Mouse (Mus musculus) hindbrain, embryonic 11.5 days (tissue): ENCODE results near the gene Usp39. TPM values are rescaled to one million over a fixed set of nuclear protein-coding genes. Genes with fewer than 3 reads are reported as not detected.

ENCODE experiments used
- ATAC-seq: fragments of 200-750 bp; cut with Nextera tagmentation; 2 replicates; pipeline ENCODE4 v1.8.0; 2017; ENCODE audit warnings: mild to moderate bottlenecking, moderate TSS enrichment, moderate library complexity; ENCODE audit not compliant: low FRiP score
- DNase-seq: peaks from one replicate; pipeline ENCODE4 v3.0.0-alpha.2; 2015; ENCODE audit warnings: low spot score
- H3K27ac ChIP-seq: fragments of 300-500 bp; sonication (generic); 2 replicates; pipeline ENCODE4 v1.5.1; 2014; ENCODE audit warnings: mild to moderate bottlenecking, low read depth, low read length
- H3K27me3 ChIP-seq: fragments of 300-500 bp; sonication (generic); 2 replicates; pipeline ENCODE4 v1.6.1; 2014; ENCODE audit warnings: mild to moderate bottlenecking, low read length, moderate library complexity, mixed read lengths; ENCODE audit not compliant: control insufficient read depth, insufficient read depth
- H3K36me3 ChIP-seq: fragments of 300-500 bp; sonication (generic); 2 replicates; pipeline ENCODE4 v1.6.1; 2014; ENCODE audit warnings: mild to moderate bottlenecking, low read length, moderate library complexity, mixed read lengths; ENCODE audit not compliant: control insufficient read depth, insufficient read depth
- H3K4me1 ChIP-seq: fragments of 300-500 bp; sonication (generic); replicated peaks from 2 replicates; pipeline ENCODE4 v1.6.1; 2014; ENCODE audit warnings: low read length, mixed read lengths; ENCODE audit not compliant: control insufficient read depth, insufficient read depth
- H3K4me2 ChIP-seq: fragments of 300-500 bp; sonication (generic); replicated peaks from 2 replicates; pipeline ENCODE4 v1.6.1; 2014; ENCODE audit warnings: mild to moderate bottlenecking, low read depth, low read length
- H3K4me3 ChIP-seq: fragments of 300-500 bp; sonication (generic); 2 replicates; pipeline ENCODE4 v1.5.1; 2014; ENCODE audit warnings: low read depth, low read length
- H3K9ac ChIP-seq: fragments of 300-500 bp; sonication (generic); 2 replicates; pipeline ENCODE4 v1.6.1; 2014; ENCODE audit warnings: low read depth, low read length
- H3K9me3 ChIP-seq: fragments of 300-500 bp; sonication (generic); 2 replicates; pipeline ENCODE4 v1.6.1; 2016; ENCODE audit warnings: low read length; ENCODE audit not compliant: control insufficient read depth
- WGBS: fragments of 180-500 bp; shearing (Covaris S2); extraction: QIAGEN DNeasy Blood & Tissue Kit; methylation state at CpG from one replicate; pipeline ENCODE4 v1.1.7; 2014; 5-methylcytosine and 5-hydroxymethylcytosine counted together
- polyA plus RNA-seq: library from polyadenylated mRNA; unstranded; fragments of >200 nt; fragmentation: Nextera tagmentation; extraction: Ambion mirVana; gene quantifications from 2 replicates; pipeline ENCODE4 v1.2.1, GENCODE M21; 2014

The Usp39 gene
- polyA plus RNA-seq, 1 experiment from 2014 or later = 102 TPM

DNA sequence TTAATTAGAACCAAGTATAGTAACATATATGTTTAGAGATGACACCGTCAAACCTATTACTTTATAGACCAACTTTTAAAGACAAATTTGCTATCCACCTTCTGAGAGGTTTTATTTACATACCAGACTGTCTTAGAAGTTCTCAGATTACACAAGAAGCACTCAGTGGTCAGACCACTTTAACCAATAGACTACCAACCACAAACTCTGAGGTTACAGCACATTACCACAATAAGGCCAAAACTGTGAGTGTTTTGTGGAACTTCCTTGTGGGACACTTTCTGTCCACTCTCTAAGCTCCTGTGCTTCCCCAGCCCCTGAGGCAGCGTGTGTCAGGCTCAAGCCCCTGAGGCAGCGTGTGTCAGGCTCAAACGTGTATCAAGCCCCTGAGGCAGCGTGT is 16.0 kb downstream of the Usp39 start:
- Histone ChIP-seq H3K4me3 (no peak overlapping the region), H3K27ac (no peak overlapping the region), H3K36me3 (peaks cover 8% of the 10 kb centered on the region; the same call in 1 of the 2 replicates), H3K4me1 (no peaks in the 10 kb centered on the region), H3K27me3 (no peaks in the 10 kb centered on the region), H3K9me3 (no peaks in the 10 kb centered on the region), H3K9ac (no peak overlapping the region), H3K4me2 (no peak overlapping the region)
- 94% methylated on average over 5 of the region's 5 CpGs for WGBS
- no peak for DNase-seq
- ATAC-seq = no peak

GRCm38 (mm10) chr6:72326274-72326673 is 18.7 kb downstream of the Usp39 start:
- Histone ChIP-seq H3K27me3 (no peaks in the 10 kb centered on the region), H3K4me2 (no peak overlapping the region), H3K9me3 (no peaks in the 10 kb centered on the region), H3K4me3 (no peak overlapping the region), H3K9ac (no peak overlapping the region), H3K4me1 (no peaks in the 10 kb centered on the region), H3K36me3 (peaks cover 14% of the 10 kb centered on the region), H3K27ac (no peak overlapping the region)
- ATAC-seq (no peak), DNase-seq (no peak)
- WGBS = 82% methylated on average over 6 of the region's 6 CpGs

GRCm38 (mm10) chr6:72323786-72324508 is 21.0 kb downstream of the Usp39 start:
- Histone ChIP-seq H3K9ac (no peak overlapping the region), H3K4me3 (no peak overlapping the region), H3K9me3 (no peaks in the 10 kb centered on the region), H3K4me1 (no peaks in the 10 kb centered on the region), H3K27ac (no peak overlapping the region), H3K36me3 (peaks cover 20% of the 10 kb centered on the region), H3K4me2 (no peak overlapping the region), H3K27me3 (no peaks in the 10 kb centered on the region)
- DNase-seq (no peak), ATAC-seq (no peak)
- 88% methylated on average over 6 of the region's 6 CpGs for WGBS

DNA sequence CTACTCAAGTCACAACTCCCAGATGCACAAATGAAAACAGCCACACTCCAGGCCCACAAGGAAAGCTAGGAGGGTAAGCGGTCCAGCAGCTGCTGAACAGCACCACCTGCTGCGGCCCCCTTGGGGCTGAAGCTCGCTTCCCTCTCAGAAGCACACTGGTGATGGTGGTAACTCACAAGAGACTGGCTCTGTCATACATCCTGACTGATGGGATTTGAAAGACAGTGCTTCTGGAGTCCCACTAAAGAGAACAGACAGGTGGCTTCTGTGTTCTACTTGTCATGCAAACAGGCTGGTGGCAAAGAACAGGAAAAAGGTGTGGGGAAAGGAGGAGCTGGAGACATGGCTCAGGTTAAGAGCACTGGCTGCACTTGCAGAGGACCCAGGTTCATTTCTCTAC is 22.0 kb downstream of the Usp39 start:
- ATAC-seq (no peak), DNase-seq (no peak)
- peaks cover 23% of the 10 kb centered on the region for H3K36me3 ChIP-seq
- H3K9ac ChIP-seq = no peak overlapping the region
- H3K4me2 ChIP-seq = no peak overlapping the region
- no peak overlapping the region for H3K27ac ChIP-seq
- 92% methylated on average over 3 of the region's 3 CpGs for WGBS
- H3K9me3 ChIP-seq = no peaks in the 10 kb centered on the region
- no peaks in the 10 kb centered on the region for H3K4me1 ChIP-seq
- no peaks in the 10 kb centered on the region for H3K27me3 ChIP-seq
- no peak overlapping the region for H3K4me3 ChIP-seq

DNA sequence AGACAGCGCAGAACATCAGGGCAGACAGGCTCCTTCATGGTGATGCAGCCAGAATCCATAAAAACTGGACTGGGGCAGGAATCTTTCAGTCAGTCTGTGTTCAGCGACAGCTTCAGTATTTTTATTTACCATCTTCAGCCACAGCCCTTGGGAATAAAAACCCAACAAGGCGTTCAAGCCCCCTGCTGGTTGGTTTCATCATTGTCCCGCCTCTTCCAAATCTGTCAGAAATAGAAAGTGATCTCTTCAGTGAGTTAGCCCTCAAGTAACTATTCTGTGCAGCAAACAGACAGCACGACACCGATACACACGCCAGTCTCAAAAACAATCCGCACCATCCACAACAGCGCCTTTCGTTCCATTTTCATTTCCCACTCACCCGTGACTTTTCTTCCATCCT is 26.0 kb downstream of the Usp39 start:
- WGBS = 86% methylated on average over 11 of the region's 11 CpGs
- H3K4me3 ChIP-seq = no peak overlapping the region
- H3K4me1 ChIP-seq = no peaks in the 10 kb centered on the region
- no peaks in the 10 kb centered on the region for H3K27me3 ChIP-seq
- H3K9ac ChIP-seq = no peak overlapping the region
- no peaks in the 10 kb centered on the region for H3K9me3 ChIP-seq
- ATAC-seq = no peak
- H3K36me3 ChIP-seq = peaks cover 22% of the 10 kb centered on the region
- no peak overlapping the region for H3K27ac ChIP-seq
- no peak overlapping the region for H3K4me2 ChIP-seq
- DNase-seq = peak; percentile 61

GRCm38 (mm10) chr6:72318440-72318839 is 26.5 kb downstream of the Usp39 start:
- no peak for DNase-seq
- no peaks in the 10 kb centered on the region for H3K9me3 ChIP-seq
- WGBS = 87% methylated on average over 5 of the region's 5 CpGs

GRCm38 (mm10) chr6:72316044-72316443 is 28.9 kb downstream of the Usp39 start:
- ATAC-seq = no peak
- 89% methylated on average over 1 of the region's 1 CpGs for WGBS

More at GRCm38 (mm10) chr6:72318440-72318839, 26.5 kb downstream of the Usp39 start:
- Histone ChIP-seq H3K27ac (no peak overlapping the region), H3K4me1 (no peaks in the 10 kb centered on the region), H3K9ac (no peak overlapping the region), H3K4me3 (no peak overlapping the region), H3K4me2 (no peak overlapping the region), H3K27me3 (no peaks in the 10 kb centered on the region), H3K36me3 (peaks cover 18% of the 10 kb centered on the region)
- ATAC-seq = no peak

GRCm38 (mm10) chr6:72315384-72315783 is 29.6 kb downstream of the Usp39 start:
- Histone ChIP-seq H3K36me3 (peaks cover 10% of the 10 kb centered on the region; the same call in 1 of the 2 replicates), H3K4me3 (no peak overlapping the region), H3K27ac (no peak overlapping the region), H3K4me1 (no peaks in the 10 kb centered on the region), H3K9me3 (no peaks in the 10 kb centered on the region), H3K4me2 (no peak overlapping the region), H3K9ac (no peak overlapping the region), H3K27me3 (no peaks in the 10 kb centered on the region)
- DNase-seq (no peak), ATAC-seq (no peak)
- 84% methylated on average over 2 of the region's 2 CpGs for WGBS

More at GRCm38 (mm10) chr6:72316044-72316443, 28.9 kb downstream of the Usp39 start:
- Histone ChIP-seq H3K36me3 (peaks cover 14% of the 10 kb centered on the region), H3K27me3 (no peaks in the 10 kb centered on the region), H3K4me1 (no peaks in the 10 kb centered on the region), H3K9ac (no peak overlapping the region), H3K4me2 (no peak overlapping the region), H3K27ac (no peak overlapping the region), H3K4me3 (no peak overlapping the region), H3K9me3 (no peaks in the 10 kb centered on the region)
- no peak for DNase-seq
